Mouse (Mus musculus) heart, adult 10 weeks (tissue): ENCODE measurements around the gene Isca1. TPM values are rescaled to one million over a fixed set of nuclear protein-coding genes. Genes with fewer than 3 reads are reported as not detected.

ENCODE experiments used
- polyA plus RNA-seq: library from polyadenylated mRNA; stranded (reverse); fragments of 350-450 nt; fragmentation: Illumina TruSeq; extraction: RNeasy Lipid Tissue Mini Kit (QIAGEN cat#74804); gene quantifications from one replicate; pipeline ENCODE4 v1.2.3, GENCODE M21; 2014; ENCODE audit warnings: low read depth, low replicate concordance

Gene Isca1
- 322 TPM for polyA plus RNA-seq

DNA sequence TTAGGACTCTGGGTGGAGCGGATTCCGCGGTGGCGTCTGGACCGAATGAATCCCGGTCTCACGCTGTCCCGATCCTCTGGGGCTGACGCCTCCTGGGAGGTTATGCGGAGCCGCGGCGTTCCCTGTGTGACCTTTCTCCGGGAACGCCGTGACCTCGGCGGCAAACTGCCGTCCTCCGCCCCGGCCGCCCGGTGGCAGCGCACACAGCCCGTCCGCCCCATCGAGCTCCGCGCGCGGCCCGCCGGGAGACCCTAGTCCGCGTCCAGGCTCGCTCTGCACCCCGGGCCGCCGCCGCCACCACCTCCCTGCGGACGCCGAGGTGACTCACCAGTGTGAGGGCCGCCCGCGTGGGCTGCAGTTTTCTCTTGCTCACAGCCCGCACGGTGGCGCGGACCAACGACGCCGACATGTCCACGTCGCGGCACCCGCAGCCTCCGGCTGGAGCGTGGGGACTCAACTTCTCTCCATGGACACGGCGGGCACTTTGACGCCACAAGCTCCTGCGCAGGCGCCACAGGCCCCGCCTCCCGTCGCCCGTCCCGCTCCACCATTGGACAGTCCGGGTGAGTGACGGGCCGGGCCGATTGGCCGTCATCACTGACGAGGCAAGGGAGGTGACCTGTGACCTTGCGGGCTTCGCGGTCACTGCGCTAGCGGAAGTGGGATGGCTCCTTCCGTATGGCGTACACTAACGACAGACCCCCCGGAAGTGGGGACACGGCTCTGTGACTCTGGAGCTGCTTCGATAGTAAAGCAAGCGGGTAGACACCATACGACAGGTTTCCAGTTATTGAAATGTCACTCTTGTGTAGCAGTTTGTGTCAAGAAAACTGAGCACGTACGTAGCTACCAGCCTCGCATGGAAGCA is at the start of gene Isca1:
Isca1 (minus strand) TSS at position 515 of the 868 bp plus-strand sequence.

DNA sequence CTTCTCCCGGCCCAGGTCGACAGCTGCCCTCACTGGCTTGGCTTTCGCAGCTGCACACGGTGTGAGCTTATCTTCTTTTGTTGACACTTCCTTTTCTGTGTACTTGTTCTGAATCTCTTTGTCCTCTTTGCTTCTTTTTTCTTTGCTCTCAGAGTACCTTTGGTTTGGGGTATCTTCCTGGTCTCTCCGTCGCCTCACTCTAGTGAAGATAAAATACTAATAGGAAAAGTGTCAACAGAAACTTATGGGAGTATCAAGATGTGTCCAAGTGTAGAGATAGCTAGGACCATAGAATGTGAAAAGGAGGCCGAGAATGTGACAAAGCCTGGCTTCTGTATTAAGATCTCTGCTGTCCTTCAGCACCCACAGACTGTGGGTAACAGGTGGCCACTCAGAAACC is 12.5 kb upstream of the Isca1 start, which contains the start of gene Gm49354:
Gm49354 (minus strand) TSS at position 101 of the 400 bp plus-strand sequence.

DNA sequence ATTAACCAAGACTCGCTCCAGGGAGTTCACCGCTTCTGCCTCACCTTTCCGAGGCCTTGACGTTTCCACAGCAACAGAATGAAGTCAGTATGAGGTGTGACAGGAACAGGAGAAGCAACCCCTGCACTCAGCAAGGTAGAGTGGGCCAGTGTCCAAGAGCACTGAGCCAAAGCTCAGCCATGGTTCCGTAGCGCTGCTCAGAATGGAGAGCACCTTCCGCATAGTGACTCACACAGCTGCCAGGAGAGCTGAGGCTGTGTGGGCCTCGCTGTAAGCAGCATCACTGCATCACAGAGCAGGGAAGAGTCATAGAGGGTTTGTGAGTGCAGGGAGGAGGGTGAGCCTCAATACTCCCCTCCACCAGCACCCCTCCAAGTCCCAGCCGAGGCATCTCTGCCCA is 22.9 kb downstream of the Isca1 start, which contains the start of gene 1700014D04Rik:
1700014D04Rik (minus strand) TSS at position 42 of the 400 bp plus-strand sequence.

DNA sequence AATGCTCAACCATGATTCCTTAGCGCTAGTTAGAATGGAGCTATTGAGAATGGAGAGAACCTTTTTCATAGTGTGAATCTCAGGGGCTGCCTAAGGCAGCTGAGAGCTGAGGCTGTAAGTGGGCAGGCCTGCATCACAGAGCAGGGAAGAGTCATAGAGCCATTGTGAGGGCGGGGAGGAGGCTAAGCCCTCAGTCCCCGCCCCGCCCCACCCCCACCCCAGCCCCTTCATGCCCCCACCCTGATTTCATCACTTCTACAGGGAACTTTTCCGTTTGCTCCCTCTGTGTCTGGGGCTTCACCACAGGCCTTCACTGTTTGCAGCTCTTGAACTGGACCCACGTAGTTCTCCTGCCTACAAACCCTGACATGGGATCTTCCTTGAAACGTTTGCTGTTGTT is 38.0 kb downstream of the Isca1 start, which contains the start of gene Spata31d1d:
Spata31d1d (minus strand) TSS at position 101 of the 400 bp plus-strand sequence.

DNA sequence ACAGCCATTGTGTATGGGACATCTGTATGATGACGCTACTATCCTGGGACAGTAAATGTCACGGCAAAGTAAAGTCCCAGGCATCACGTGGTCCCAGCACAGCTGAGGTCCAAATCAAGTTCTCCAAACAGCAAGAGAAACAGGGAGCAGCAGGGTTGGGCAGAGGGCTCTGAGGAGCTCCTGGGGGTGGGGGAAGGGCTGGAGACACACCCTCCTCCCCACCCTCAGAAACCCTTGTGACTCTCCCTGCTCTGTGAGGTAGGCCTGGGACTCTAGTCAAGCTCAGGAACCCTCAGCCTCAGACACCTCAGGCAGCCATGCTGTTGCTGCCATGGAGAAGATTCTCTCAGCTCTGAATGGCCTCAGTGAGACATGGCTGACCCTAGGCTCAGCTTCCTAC is 57.6 kb downstream of the Isca1 start, which contains the start of gene Spata31d1b:
Spata31d1b (plus strand) TSS at position 301 of the 400 bp plus-strand sequence.

DNA sequence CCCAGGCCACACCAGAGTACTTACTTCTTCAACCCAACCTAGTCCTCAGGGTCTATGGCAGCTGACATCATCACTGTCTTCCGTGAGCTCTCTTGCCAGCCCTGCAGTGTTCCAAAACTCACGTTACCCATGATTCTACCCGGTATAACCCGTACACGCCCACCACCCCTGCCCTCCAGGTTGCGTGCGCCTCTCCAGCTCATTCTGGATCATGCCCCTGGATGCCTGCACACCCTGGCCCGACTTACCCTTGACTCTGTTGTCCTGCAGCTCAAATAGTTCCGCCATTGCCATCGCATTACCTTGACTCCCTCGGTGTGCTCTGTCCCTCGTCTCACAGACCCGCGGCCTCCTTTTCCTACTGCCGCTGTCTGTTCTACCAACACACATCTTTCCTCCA is 59.4 kb downstream of the Isca1 start, which contains the start of gene Spata31d1a:
Spata31d1a (minus strand) TSS at position 101 of the 400 bp plus-strand sequence.

Other genes starting within 250 kb of the Isca1 start
- 111 TPM for gene Agtpbp1, start 184.6 kb downstream of the Isca1 start, polyA plus RNA-seq
- gene Naa35, start 184.6 kb downstream of the Isca1 start, polyA plus RNA-seq, result 51.5 TPM
- 13.5 TPM for gene Golm1, start 94.0 kb downstream of the Isca1 start, polyA plus RNA-seq
- gene 4921517D22Rik, start 75.7 kb downstream of the Isca1 start, polyA plus RNA-seq, result not detected
- not detected for gene Spata31d1a, start 59.5 kb downstream of the Isca1 start, polyA plus RNA-seq
- not detected for gene Spata31d1b, start 57.5 kb downstream of the Isca1 start, polyA plus RNA-seq
- not detected for gene Spata31d1d, start 38.1 kb downstream of the Isca1 start, polyA plus RNA-seq
- not detected for gene 1700014D04Rik, start 23.1 kb downstream of the Isca1 start, polyA plus RNA-seq
- not detected for gene Gm49354, start 12.4 kb upstream of the Isca1 start, polyA plus RNA-seq
- 34.1 TPM for gene Tut7, start 53.3 kb upstream of the Isca1 start, polyA plus RNA-seq